ENCODE assay signal across 9 mouse cellular contexts in genomic region chr1:37220134-37220907, GRCm38 (mm10). TPM values are rescaled to one million over a fixed set of nuclear protein-coding genes. Genes with fewer than 3 reads are reported as not detected.
DNase-seq lines count a peak whose midpoint lies in the region; ATAC-seq lines count a peak whose summit lies in the region.
"Had no signal": no experiment of that assay in that cellular context is flagged by ENCODE, and none has a peak within 500 bp of the region (broad histone marks: within the 10 kb centered on the region; RNA-seq: fewer than 3 reads in every experiment).

No protein-coding gene starts in this region.

- WGBS in forebrain, embryonic 10.5 days: 53% methylated on average over 6 of the region's 6 CpGs
- 23% methylated on average over 6 of the region's 6 CpGs for WGBS in midbrain, embryonic 14.5 days

- peak; percentile 16 for DNase-seq in CD4-positive, CD25-positive, alpha-beta regulatory T cell, adult 2 months (ENCODE audit: low read depth, low spot score)
- DNase-seq in forebrain, embryonic 10.5 days (ENCODE audit: extremely low spot score, low spot score): peak; percentile 60
- peak; percentile 88 for DNase-seq in layer of hippocampus, adult 11-12 months (ENCODE audit: low spot score)
- DNase-seq in midbrain, embryonic 14.5 days: peak; percentile 95
- DNase-seq in kidney, postnatal 10 days: no peak
- DNase-seq in heart, adult 8-10 months (ENCODE audit: low spot score): no peak
- DNase-seq in spleen, postnatal 4 days (ENCODE audit: low spot score in 2 of 2): no peak

- H3K9ac ChIP-seq in midbrain, embryonic 14.5 days (replicated peaks; ENCODE audit: low read length): no peak overlapping the region

- H3K36me3 ChIP-seq in forebrain, embryonic 10.5 days (replicated peaks): no peaks in the 10 kb centered on the region
- H3K36me3 ChIP-seq in midbrain, embryonic 14.5 days (ENCODE audit: control insufficient read depth, insufficient read depth, low read length): no peaks in the 10 kb centered on the region

- H3K9me3 ChIP-seq in forebrain, embryonic 10.5 days: no peaks in the 10 kb centered on the region
- H3K9me3 ChIP-seq in midbrain, embryonic 14.5 days (ENCODE audit: control insufficient read depth, low read length): no peaks in the 10 kb centered on the region

- H3K27ac ChIP-seq in forebrain, embryonic 10.5 days: no peak overlapping the region
- peak overlapping the region; percentile 66 for H3K27ac ChIP-seq in midbrain, embryonic 14.5 days (replicated peaks; ENCODE audit: low read depth, low read length)

- no peak for ATAC-seq in CD4-positive, CD25-positive, alpha-beta regulatory T cell, adult 4 months
- ATAC-seq in midbrain, embryonic 14.5 days (ENCODE audit: low FRiP score, low TSS enrichment): peak; percentile 88

- H3K27me3 ChIP-seq in forebrain, embryonic 10.5 days (ENCODE audit: poor library complexity, severe bottlenecking): no peaks in the 10 kb centered on the region
- H3K27me3 ChIP-seq in midbrain, embryonic 14.5 days (ENCODE audit: control insufficient read depth, insufficient read depth, low read length): no peaks in the 10 kb centered on the region

- H3K4me2 ChIP-seq in midbrain, embryonic 14.5 days (ENCODE audit: low read length): peak overlapping the region; percentile 13; the same call in 1 of the 2 replicates

- peaks cover 14% of the 10 kb centered on the region for H3K4me1 ChIP-seq in forebrain, embryonic 10.5 days
- peaks cover 26% of the 10 kb centered on the region for H3K4me1 ChIP-seq in midbrain, embryonic 14.5 days (ENCODE audit: control insufficient read depth, insufficient read depth, low read length)

- H3K4me3 ChIP-seq in forebrain, embryonic 10.5 days: no peak overlapping the region
- H3K4me3 ChIP-seq in midbrain, embryonic 14.5 days (replicated peaks; ENCODE audit: low read depth, low read length): no peak overlapping the region

RNA-seq across cellular contexts. Expression of gene Cnga3, which starts 6.1 kb away (rescaled TPM):
- polyA plus RNA-seq in CD4-positive, CD25-positive, alpha-beta regulatory T cell, adult 4 months (2017; shearing (Covaris generic)): under 1 TPM in 1 of 2 experiments, not detected in 1; 0.29 TPM
- polyA plus RNA-seq in forebrain, embryonic 10.5 days (2016; fragmentation: Nextera tagmentation; extraction: Ambion mirVana): 0.04 TPM in 1 of 2 replicates, not detected in the other
- 0.22 and 0.32 TPM in 2 replicates for polyA plus RNA-seq in midbrain, embryonic 14.5 days (2014; fragmentation: Nextera tagmentation; extraction: Ambion mirVana)
- total RNA-seq in heart, adult 8-10 months (2022): 1 to 10 TPM; 1.9 to 2.6 (median 2.3) TPM
- polyA plus RNA-seq: liver, embryonic 16.5 days had no signal

Comparison
In these comparisons a context has a peak if more than half of its experiments do, and no peak if none do; other contexts are left out.
1. DNase-seq: peak in CD4-positive, CD25-positive, alpha-beta regulatory T cell, adult 2 months (single experiment), forebrain, embryonic 10.5 days (single experiment), layer of hippocampus, adult 11-12 months (single experiment) and midbrain, embryonic 14.5 days (single experiment); none in kidney, postnatal 10 days (single experiment), heart, adult 8-10 months (single experiment) and spleen, postnatal 4 days (0 of 2).